Mouse (Mus musculus): ENCODE results near the gene Ednra. TPM values are rescaled to one million over a fixed set of nuclear protein-coding genes. Genes with fewer than 3 reads are reported as not detected.

Ednra gene
- polyA plus RNA-seq, 1 experiment: 50.1 TPM

- DNase-seq: no peak
- H3K4me3 ChIP-seq (replicated peaks; ENCODE audit: extremely low read depth, low read depth, low read length): no peak overlapping the region
- TF ChIP-seq CTCF (IDR thresholded peaks at IDR 0.05; ENCODE audit: insufficient read depth, low read length): no peak
- TF ChIP-seq POLR2A (IDR thresholded peaks at IDR 0.05; ENCODE audit: borderline replicate concordance, extremely low read depth, low read depth, low read length): no peak
- H3K4me1 ChIP-seq (ENCODE audit: control insufficient read depth, insufficient read depth, low read length): no peaks in the 10 kb centered on the region
- 69% methylated on average over 4 of the region's 4 CpGs for WGBS
These were observed 53.5 kb downstream of the Ednra start for GRCm38 (mm10) chr8:77670612-77671363.

GRCm38 (mm10) chr8:77667916-77668315 lies 56.3 kb downstream of the Ednra start:
- no peaks in the 10 kb centered on the region for H3K4me1 ChIP-seq (ENCODE audit: control insufficient read depth, insufficient read depth, low read length)
- TF ChIP-seq CTCF (IDR thresholded peaks at IDR 0.05; ENCODE audit: insufficient read depth, low read length) (no peak), POLR2A (IDR thresholded peaks at IDR 0.05; ENCODE audit: borderline replicate concordance, extremely low read depth, low read depth, low read length) (no peak)
- WGBS: 80% methylated on average over 5 of the region's 5 CpGs

GRCm38 (mm10) chr8:77664901-77665300 lies 59.4 kb downstream of the Ednra start:
- TF ChIP-seq POLR2A (IDR thresholded peaks at IDR 0.05; ENCODE audit: borderline replicate concordance, extremely low read depth, low read depth, low read length): no peak
- no peak for TF ChIP-seq CTCF (IDR thresholded peaks at IDR 0.05; ENCODE audit: insufficient read depth, low read length)
- DNase-seq: no peak
- Histone ChIP-seq H3K4me1 (ENCODE audit: control insufficient read depth, insufficient read depth, low read length) (no peaks in the 10 kb centered on the region), H3K4me3 (replicated peaks; ENCODE audit: extremely low read depth, low read depth, low read length) (no peak overlapping the region)
- 87% methylated on average over 13 of the region's 13 CpGs for WGBS

More at GRCm38 (mm10) chr8:77667916-77668315, 56.3 kb downstream of the Ednra start:
- no peak for DNase-seq
- no peak overlapping the region for H3K4me3 ChIP-seq (replicated peaks; ENCODE audit: extremely low read depth, low read depth, low read length)

- DNase-seq: no peak
- Histone ChIP-seq H3K4me3 (replicated peaks; ENCODE audit: extremely low read depth, low read depth, low read length) (no peak overlapping the region), H3K4me1 (ENCODE audit: control insufficient read depth, insufficient read depth, low read length) (no peaks in the 10 kb centered on the region)
- TF ChIP-seq CTCF (IDR thresholded peaks at IDR 0.05; ENCODE audit: insufficient read depth, low read length): no peak
- TF ChIP-seq POLR2A (IDR thresholded peaks at IDR 0.05; ENCODE audit: borderline replicate concordance, extremely low read depth, low read depth, low read length): no peak
- 38% methylated on average over 4 of the region's 4 CpGs for WGBS
These were observed 64.7 kb downstream of the Ednra start for GRCm38 (mm10) chr8:77659534-77660080.

GRCm38 (mm10) chr8:77658356-77658755 lies 65.9 kb downstream of the Ednra start:
- DNase-seq: no peak
- H3K4me3 ChIP-seq (replicated peaks; ENCODE audit: extremely low read depth, low read depth, low read length): no peak overlapping the region
- 60% methylated on average over 3 of the region's 3 CpGs for WGBS
- TF ChIP-seq POLR2A (IDR thresholded peaks at IDR 0.05; ENCODE audit: borderline replicate concordance, extremely low read depth, low read depth, low read length) (no peak), CTCF (IDR thresholded peaks at IDR 0.05; ENCODE audit: insufficient read depth, low read length) (no peak)
- H3K4me1 ChIP-seq (ENCODE audit: control insufficient read depth, insufficient read depth, low read length): no peaks in the 10 kb centered on the region

GRCm38 (mm10) chr8:77650646-77651190 lies 73.5 kb downstream of the Ednra start:
- DNase-seq: no peak
- TF ChIP-seq CTCF (IDR thresholded peaks at IDR 0.05; ENCODE audit: insufficient read depth, low read length) (no peak), POLR2A (IDR thresholded peaks at IDR 0.05; ENCODE audit: borderline replicate concordance, extremely low read depth, low read depth, low read length) (no peak)
- no peak overlapping the region for H3K4me3 ChIP-seq (replicated peaks; ENCODE audit: extremely low read depth, low read depth, low read length)
- WGBS: 44% methylated on average over 1 of the region's 1 CpGs
- H3K4me1 ChIP-seq (ENCODE audit: control insufficient read depth, insufficient read depth, low read length): no peaks in the 10 kb centered on the region

- no peak for TF ChIP-seq POLR2A (IDR thresholded peaks at IDR 0.05; ENCODE audit: borderline replicate concordance, extremely low read depth, low read depth, low read length)
- no peak for TF ChIP-seq CTCF (IDR thresholded peaks at IDR 0.05; ENCODE audit: insufficient read depth, low read length)
- WGBS: 49% methylated on average over 5 of the region's 5 CpGs
- H3K4me1 ChIP-seq (ENCODE audit: control insufficient read depth, insufficient read depth, low read length): no peaks in the 10 kb centered on the region
- H3K4me3 ChIP-seq (replicated peaks; ENCODE audit: extremely low read depth, low read depth, low read length): no peak overlapping the region
- DNase-seq: no peak
These were observed 84.0 kb downstream of the Ednra start for GRCm38 (mm10) chr8:77640093-77640839.

- no peaks in the 10 kb centered on the region; the same call in 1 of the 2 replicates for H3K4me1 ChIP-seq (ENCODE audit: control insufficient read depth, insufficient read depth, low read length)
- DNase-seq: no peak
- H3K4me3 ChIP-seq (replicated peaks; ENCODE audit: extremely low read depth, low read depth, low read length): no peak overlapping the region
- TF ChIP-seq POLR2A (IDR thresholded peaks at IDR 0.05; ENCODE audit: borderline replicate concordance, extremely low read depth, low read depth, low read length) (no peak), CTCF (IDR thresholded peaks at IDR 0.05; ENCODE audit: insufficient read depth, low read length) (no peak)
- 83% methylated on average over 3 of the region's 3 CpGs for WGBS
These were observed 86.7 kb downstream of the Ednra start for GRCm38 (mm10) chr8:77637593-77637992.

- Histone ChIP-seq H3K4me1 (ENCODE audit: control insufficient read depth, insufficient read depth, low read length) (no peaks in the 10 kb centered on the region; the same call in 1 of the 2 replicates), H3K4me3 (replicated peaks; ENCODE audit: extremely low read depth, low read depth, low read length) (no peak overlapping the region)
- TF ChIP-seq POLR2A (IDR thresholded peaks at IDR 0.05; ENCODE audit: borderline replicate concordance, extremely low read depth, low read depth, low read length) (no peak), CTCF (IDR thresholded peaks at IDR 0.05; ENCODE audit: insufficient read depth, low read length) (no peak)
- WGBS: 54% methylated on average over 5 of the region's 5 CpGs
- no peak for DNase-seq
These were observed 90.2 kb downstream of the Ednra start for GRCm38 (mm10) chr8:77634035-77634434.

Data from lung, adult 2 months (tissue).